ENCODE assay signal across 19 mouse cellular contexts in the genomic region with DNA sequence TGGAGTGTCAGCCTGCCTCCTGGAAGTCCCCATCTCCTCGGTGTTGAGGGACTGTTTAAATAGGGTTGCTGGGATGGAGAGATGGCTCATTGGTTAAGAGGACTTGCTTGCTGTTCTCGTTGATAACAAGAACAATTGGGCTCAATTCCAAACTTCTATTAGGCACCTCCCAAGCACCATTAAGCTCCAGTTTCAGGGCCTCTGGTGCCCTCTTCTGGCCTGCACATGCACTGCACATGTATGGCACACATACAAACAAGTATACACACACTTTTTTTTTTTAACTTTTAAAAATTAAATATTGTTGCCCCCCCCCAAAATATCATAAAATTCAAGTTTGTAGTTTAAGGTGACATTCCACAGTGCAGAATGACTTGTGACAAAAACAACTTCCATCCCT.
A peak's percentile ranks its signal among the peaks of the same experiment; 100 is the strongest.
DNase-seq lines count a peak whose midpoint lies in the region; ATAC-seq and TF ChIP-seq lines count a peak whose summit lies in the region.
"Had no signal": no experiment of that assay in that cellular context is flagged by ENCODE, and none has a peak within 500 bp of the region (broad histone marks: within the 10 kb centered on the region; RNA-seq: fewer than 3 reads in every experiment).

No protein-coding gene starts in this region.

- no peak overlapping the region for H3K27ac ChIP-seq in hindbrain, postnatal 0 days
- H3K27ac ChIP-seq in hindbrain, embryonic 16.5 days (ENCODE audit: low read depth, low read length): no peak overlapping the region
- H3K27ac ChIP-seq in ES-Bruce4 (ENCODE audit: insufficient read depth, low read length): no peak overlapping the region
- H3K27ac ChIP-seq: embryonic facial prominence, embryonic 13.5 days; forebrain, embryonic 12.5 days; intestine, embryonic 15.5 days; limb, embryonic 13.5 days had no signal

- H3K27me3 ChIP-seq in hindbrain, postnatal 0 days (ENCODE audit: insufficient read depth, low read length): no peaks in the 10 kb centered on the region
- no peaks in the 10 kb centered on the region; the same call in 1 of the 2 replicates for H3K27me3 ChIP-seq in hindbrain, embryonic 16.5 days (replicated peaks; ENCODE audit: control insufficient read depth, insufficient read depth, low read length)
- H3K27me3 ChIP-seq in ES-Bruce4 (ENCODE audit: control insufficient read depth, insufficient read depth, low read length, poor library complexity, severe bottlenecking): no peaks in the 10 kb centered on the region
- H3K27me3 ChIP-seq: intestine, embryonic 15.5 days had no signal

- WGBS in hindbrain, postnatal 0 days: 43% methylated on average over 2 of the region's 2 CpGs
- WGBS in hindbrain, embryonic 16.5 days: 72% methylated on average over 2 of the region's 2 CpGs
- WGBS in lung, adult 2 months: 61% methylated on average over 2 of the region's 2 CpGs

- no peak for TF ChIP-seq EP300 in ES-Bruce4 (IDR thresholded peaks at IDR 0.05; ENCODE audit: insufficient read depth, low read depth, low read length)

- no peak for ATAC-seq in hindbrain, postnatal 0 days
- ATAC-seq in hindbrain, embryonic 16.5 days: no peak
- ATAC-seq in megakaryocyte progenitor cell, adult 5-6 weeks (replicated peaks; ENCODE audit: poor library complexity): peak; percentile 63
- ATAC-seq: intestine, embryonic 15.5 days; Patski had no signal

- TF ChIP-seq CTCF in hindbrain, postnatal 0 days (IDR thresholded peaks at IDR 0.05; ENCODE audit: low read depth): peak; percentile 31
- TF ChIP-seq CTCF in lung, adult 2 months (IDR thresholded peaks at IDR 0.05; ENCODE audit: insufficient read depth, low read length): 0 out of 2 replicates have a peak, but pooled peaks have one; percentile 11
- TF ChIP-seq CTCF in ES-Bruce4 (IDR thresholded peaks at IDR 0.05; ENCODE audit: low read depth, low read length): peak; percentile 62

- no peak overlapping the region for H3K4me2 ChIP-seq in hindbrain, postnatal 0 days (ENCODE audit: low read depth, low read length)
- H3K4me2 ChIP-seq in hindbrain, embryonic 16.5 days (ENCODE audit: low read length): no peak overlapping the region
- H3K4me2 ChIP-seq: embryonic facial prominence, embryonic 13.5 days; forebrain, embryonic 12.5 days; intestine, embryonic 15.5 days; limb, embryonic 13.5 days had no signal

- no peaks in the 10 kb centered on the region for H3K9me3 ChIP-seq in hindbrain, postnatal 0 days (ENCODE audit: low read length)
- H3K9me3 ChIP-seq in hindbrain, embryonic 16.5 days (ENCODE audit: control insufficient read depth, low read length): no peaks in the 10 kb centered on the region
- no peaks in the 10 kb centered on the region for H3K9me3 ChIP-seq in ES-Bruce4 (replicated peaks; ENCODE audit: control insufficient read depth, insufficient read depth, low read length, poor library complexity, severe bottlenecking)
- H3K9me3 ChIP-seq: embryonic facial prominence, embryonic 13.5 days; forebrain, embryonic 12.5 days; intestine, embryonic 15.5 days had no signal

- no peaks in the 10 kb centered on the region for H3K36me3 ChIP-seq in hindbrain, postnatal 0 days (ENCODE audit: insufficient read depth, low read length)
- no peaks in the 10 kb centered on the region for H3K36me3 ChIP-seq in hindbrain, embryonic 16.5 days (ENCODE audit: control insufficient read depth, insufficient read depth, low read length)
- H3K36me3 ChIP-seq in ES-Bruce4 (ENCODE audit: control insufficient read depth, insufficient read depth, low read length, poor library complexity, severe bottlenecking): no peaks in the 10 kb centered on the region
- H3K36me3 ChIP-seq: embryonic facial prominence, embryonic 13.5 days; forebrain, embryonic 12.5 days; intestine, embryonic 15.5 days; limb, embryonic 13.5 days had no signal

- H3K9ac ChIP-seq in hindbrain, postnatal 0 days (replicated peaks; ENCODE audit: low read length): no peak overlapping the region
- H3K9ac ChIP-seq in hindbrain, embryonic 16.5 days (ENCODE audit: low read depth, low read length): no peak overlapping the region
- H3K9ac ChIP-seq in ES-Bruce4 (ENCODE audit: low read depth, poor library complexity, severe bottlenecking): no peak overlapping the region
- H3K9ac ChIP-seq: embryonic facial prominence, embryonic 13.5 days; forebrain, embryonic 12.5 days; intestine, embryonic 15.5 days; limb, embryonic 13.5 days had no signal

- H3K4me1 ChIP-seq in hindbrain, postnatal 0 days (ENCODE audit: insufficient read depth, low read length): no peaks in the 10 kb centered on the region
- H3K4me1 ChIP-seq in hindbrain, embryonic 16.5 days (ENCODE audit: control insufficient read depth, insufficient read depth, low read depth, low read length): no peaks in the 10 kb centered on the region
- no peaks in the 10 kb centered on the region for H3K4me1 ChIP-seq in lung, adult 2 months (ENCODE audit: control insufficient read depth, insufficient read depth, low read length)
- H3K4me1 ChIP-seq in ES-Bruce4 (ENCODE audit: control insufficient read depth, insufficient read depth, low read length): no peaks in the 10 kb centered on the region
- H3K4me1 ChIP-seq: forebrain, embryonic 12.5 days; intestine, embryonic 15.5 days had no signal

- no peak for DNase-seq in hindbrain, postnatal 0 days (ENCODE audit: low spot score)
- no peak for DNase-seq in lung, adult 2 months
- no peak for DNase-seq in lung, adult 18-20 months
- DNase-seq in left cerebral cortex, adult 8-10 months (ENCODE audit: low spot score in 2 of 2): no peak
- DNase-seq in adrenal gland, postnatal 14 days: no peak
- DNase-seq: cerebellum, adult 11-12 months; heart, adult 11 months; kidney, postnatal 4 days; layer of hippocampus, postnatal 36 days; lung, postnatal 14 days; midbrain, embryonic 14.5 days had no signal

- no peak for TF ChIP-seq POLR2A in lung, adult 2 months (IDR thresholded peaks at IDR 0.05; ENCODE audit: borderline replicate concordance, extremely low read depth, low read depth, low read length)
- no peak for TF ChIP-seq POLR2A in ES-Bruce4 (IDR thresholded peaks at IDR 0.05; ENCODE audit: insufficient read depth, low read length)

- no peak overlapping the region for H3K4me3 ChIP-seq in hindbrain, postnatal 0 days (ENCODE audit: low read length)
- no peak overlapping the region for H3K4me3 ChIP-seq in hindbrain, embryonic 16.5 days (ENCODE audit: low read length)
- H3K4me3 ChIP-seq in lung, adult 2 months (replicated peaks; ENCODE audit: extremely low read depth, low read depth, low read length): no peak overlapping the region
- H3K4me3 ChIP-seq in ES-Bruce4 (ENCODE audit: low read depth, low read length): no peak overlapping the region
- H3K4me3 ChIP-seq: embryonic facial prominence, embryonic 13.5 days; forebrain, embryonic 12.5 days; intestine, embryonic 15.5 days; limb, embryonic 13.5 days had no signal

Comparison
In these comparisons a context has a peak if more than half of its experiments do, and no peak if none do; other contexts are left out.
1. CTCF ChIP-seq: peak in every context shown above with its lines; median percentile 62 in ES-Bruce4; 31 in hindbrain, postnatal 0 days; 11 in lung, adult 2 months.